Mouse (Mus musculus) embryonic facial prominence, embryonic 14.5 days (tissue): ENCODE data around the gene Mrpl11. TPM values are rescaled to one million over a fixed set of nuclear protein-coding genes. Genes with fewer than 3 reads are reported as not detected.
A peak's percentile ranks its signal among the peaks of the same experiment; 100 is the strongest.
"Not testable (repeated sequence)": the region's sequence is repeated elsewhere in the genome, so short reads cannot be mapped to it uniquely, and the experiment has no call there.

Experiments used
- ATAC-seq: fragments of 200-750 bp; cut with Nextera tagmentation; 2 replicates; pipeline ENCODE4 v1.8.0; 2017; ENCODE audit warnings: low read depth, moderate number of reproducible peaks, moderate TSS enrichment
- DNase-seq: peaks from one replicate; pipeline ENCODE4 v3.0.0-alpha.2; 2015; ENCODE audit warnings: low spot score
- H3K27ac ChIP-seq: fragments of 300-500 bp; sonication (generic); replicated peaks from 2 replicates; pipeline ENCODE4 v1.5.1; 2014; ENCODE audit warnings: low read depth, mild to moderate bottlenecking, low read length, moderate library complexity
- H3K27me3 ChIP-seq: fragments of 300-500 bp; sonication (generic); replicated peaks from 2 replicates; pipeline ENCODE4 v1.6.1; 2014; ENCODE audit warnings: low read length; ENCODE audit not compliant: control insufficient read depth, insufficient read depth
- H3K36me3 ChIP-seq: fragments of 300-500 bp; sonication (generic); 2 replicates; pipeline ENCODE4 v1.6.1; 2014; ENCODE audit warnings: low read length, mixed read lengths; ENCODE audit not compliant: control insufficient read depth, insufficient read depth
- H3K4me1 ChIP-seq: fragments of 300-500 bp; sonication (generic); 2 replicates; pipeline ENCODE4 v1.6.1; 2014; ENCODE audit warnings: antibody characterized with exemption, low read length; ENCODE audit not compliant: control insufficient read depth, insufficient read depth
- H3K4me2 ChIP-seq: fragments of 300-500 bp; sonication (generic); 2 replicates; pipeline ENCODE4 v1.6.1; 2014; ENCODE audit warnings: low read depth, mild to moderate bottlenecking, low read length, moderate library complexity, mixed read lengths
- H3K4me3 ChIP-seq: fragments of 300-500 bp; sonication (generic); 2 replicates; pipeline ENCODE4 v1.5.1; 2014; ENCODE audit warnings: low read depth, mild to moderate bottlenecking, low read length
- H3K9ac ChIP-seq: fragments of 300-500 bp; sonication (generic); 2 replicates; pipeline ENCODE4 v1.6.1; 2014; ENCODE audit warnings: low read depth, mild to moderate bottlenecking, low read length, moderate library complexity, mixed read lengths
- H3K9me3 ChIP-seq: fragments of 300-500 bp; sonication (generic); 2 replicates; pipeline ENCODE4 v1.6.1; 2016; ENCODE audit warnings: low read length; ENCODE audit not compliant: control insufficient read depth
- WGBS: fragments of 180-500 bp; shearing (Covaris S2); extraction: QIAGEN DNeasy Blood & Tissue Kit; methylation state at CpG from one replicate; pipeline ENCODE4 v1.1.7; 2014; 5-methylcytosine and 5-hydroxymethylcytosine counted together
- polyA plus RNA-seq: library from polyadenylated mRNA; unstranded; fragments of >200 nt; fragmentation: Nextera tagmentation; extraction: Ambion mirVana; gene quantifications from 2 replicates; pipeline ENCODE4 v1.2.1, GENCODE M21; 2014

The Mrpl11 gene
- polyA plus RNA-seq, 1 experiment from 2014 or later, result 109 TPM

GRCm38 (mm10) chr19:4937444-4938310 lies 24.3 kb upstream of the Mrpl11 start:
- Histone ChIP-seq H3K4me2 (no peak overlapping the region), H3K4me3 (no peak overlapping the region), H3K27ac (no peak overlapping the region), H3K27me3 (no peaks in the 10 kb centered on the region), H3K9me3 (no peaks in the 10 kb centered on the region), H3K4me1 (peaks cover 5% of the 10 kb centered on the region; the same call in 1 of the 2 replicates), H3K36me3 (peaks cover 5% of the 10 kb centered on the region; the same call in 1 of the 2 replicates), H3K9ac (no peak overlapping the region)
- no peak for ATAC-seq
- DNase-seq, result peak; percentile 48
- 76% methylated on average over 17 of the region's 17 CpGs for WGBS

- under 1% methylated on average over 27 of the region's 55 CpGs for WGBS
- no peaks in the 10 kb centered on the region for H3K36me3 ChIP-seq
- DNase-seq (peak; percentile 92), ATAC-seq (peak; percentile 93)
- H3K9me3 ChIP-seq, result no peaks in the 10 kb centered on the region
- H3K9ac ChIP-seq, result peak within 1 kb of the TSS; percentile 69
- H3K27ac ChIP-seq, result peak within 1 kb of the TSS; percentile 17; the same call in 1 of the 2 replicates
- H3K4me3 ChIP-seq, result peak within 1 kb of the TSS; percentile 67
- peaks cover 5% of the 10 kb centered on the region; the same call in 1 of the 2 replicates for H3K4me1 ChIP-seq
- peak within 1 kb of the TSS; percentile 76 for H3K4me2 ChIP-seq
- H3K27me3 ChIP-seq, result no peaks in the 10 kb centered on the region
These were observed 19.2 kb upstream of the Mrpl11 start, which contains the start of gene Peli3 for GRCm38 (mm10) chr19:4942551-4943252. Peli3 (minus strand) TSS chr19:4943127.

- no peaks in the 10 kb centered on the region for H3K27me3 ChIP-seq
- H3K4me2 ChIP-seq, result peak overlapping the region; percentile 76
- peak overlapping the region; percentile 69; the same call in 1 of the 2 replicates for H3K9ac ChIP-seq
- no peaks in the 10 kb centered on the region for H3K9me3 ChIP-seq
- H3K4me1 ChIP-seq, result peaks cover 5% of the 10 kb centered on the region; the same call in 1 of the 2 replicates
- peak overlapping the region; percentile 67 for H3K4me3 ChIP-seq
- peak; percentile 53 for ATAC-seq
- H3K27ac ChIP-seq, result no peak overlapping the region
- WGBS, result 5% methylated on average over 13 of the region's 13 CpGs
- no peaks in the 10 kb centered on the region for H3K36me3 ChIP-seq
- no peak for DNase-seq
These were observed 18.7 kb upstream of the Mrpl11 start for GRCm38 (mm10) chr19:4943253-4943588.

GRCm38 (mm10) chr19:4945540-4945939 lies 16.4 kb upstream of the Mrpl11 start:
- ATAC-seq, result peak; percentile 64; the same call in 1 of the 2 replicates
- H3K9me3 ChIP-seq, result no peaks in the 10 kb centered on the region
- no peak overlapping the region for H3K4me3 ChIP-seq
- H3K4me2 ChIP-seq, result no peak overlapping the region
- H3K4me1 ChIP-seq, result peaks cover 5% of the 10 kb centered on the region; the same call in 1 of the 2 replicates
- H3K9ac ChIP-seq, result no peak overlapping the region
- H3K27me3 ChIP-seq, result no peaks in the 10 kb centered on the region
- H3K27ac ChIP-seq, result no peak overlapping the region
- DNase-seq, result peak; percentile 67
- H3K36me3 ChIP-seq, result no peaks in the 10 kb centered on the region
- WGBS, result 37% methylated on average over 6 of the region's 6 CpGs

- H3K4me1 ChIP-seq, H3K27ac ChIP-seq, H3K27me3 ChIP-seq, H3K4me3 ChIP-seq, H3K9ac ChIP-seq, H3K9me3 ChIP-seq, ATAC-seq, H3K36me3 ChIP-seq, DNase-seq, H3K4me2 ChIP-seq: not testable (repeated sequence)
- WGBS, result 83% methylated on average over 9 of the region's 9 CpGs
These were observed 13.3 kb upstream of the Mrpl11 start for GRCm38 (mm10) chr19:4948641-4949040.

GRCm38 (mm10) chr19:4968236-4968635 lies 6.3 kb downstream of the Mrpl11 start:
- Histone ChIP-seq H3K4me3 (no peak overlapping the region), H3K27ac (no peak overlapping the region), H3K4me2 (no peak overlapping the region), H3K4me1 (no peaks in the 10 kb centered on the region), H3K9ac (no peak overlapping the region), H3K27me3 (no peaks in the 10 kb centered on the region), H3K9me3 (no peaks in the 10 kb centered on the region), H3K36me3 (peaks cover 28% of the 10 kb centered on the region)
- ATAC-seq (no peak), DNase-seq (no peak)
- 94% methylated on average over 2 of the region's 2 CpGs for WGBS

GRCm38 (mm10) chr19:4981767-4982166 lies 19.8 kb downstream of the Mrpl11 start:
- peak; percentile 59 for DNase-seq
- Histone ChIP-seq H3K4me2 (no peak overlapping the region), H3K27ac (no peak overlapping the region), H3K9me3 (no peaks in the 10 kb centered on the region), H3K9ac (no peak overlapping the region), H3K4me1 (no peaks in the 10 kb centered on the region), H3K36me3 (no peaks in the 10 kb centered on the region), H3K27me3 (peaks cover 21% of the 10 kb centered on the region), H3K4me3 (no peak overlapping the region)
- no peak for ATAC-seq

- H3K27me3 ChIP-seq, result peaks cover 56% of the 10 kb centered on the region
- WGBS, result 4% methylated on average over 13 of the region's 13 CpGs
- DNase-seq, result peak; percentile 92
These were observed 27.1 kb downstream of the Mrpl11 start for GRCm38 (mm10) chr19:4989013-4989412.

More at GRCm38 (mm10) chr19:4989013-4989412, 27.1 kb downstream of the Mrpl11 start:
- ATAC-seq, result peak; percentile 41; the same call in 1 of the 2 replicates
- Histone ChIP-seq H3K27ac (no peak overlapping the region), H3K9me3 (no peaks in the 10 kb centered on the region), H3K4me1 (0 out of 2 replicates have a peak, but pooled peaks cover 3% of the 10 kb centered on the region), H3K36me3 (no peaks in the 10 kb centered on the region), H3K4me3 (no peak overlapping the region), H3K4me2 (no peak overlapping the region), H3K9ac (no peak overlapping the region)
